Mouse (Mus musculus): ENCODE results near the gene Pwwp2a.

Gene Pwwp2a

DNA sequence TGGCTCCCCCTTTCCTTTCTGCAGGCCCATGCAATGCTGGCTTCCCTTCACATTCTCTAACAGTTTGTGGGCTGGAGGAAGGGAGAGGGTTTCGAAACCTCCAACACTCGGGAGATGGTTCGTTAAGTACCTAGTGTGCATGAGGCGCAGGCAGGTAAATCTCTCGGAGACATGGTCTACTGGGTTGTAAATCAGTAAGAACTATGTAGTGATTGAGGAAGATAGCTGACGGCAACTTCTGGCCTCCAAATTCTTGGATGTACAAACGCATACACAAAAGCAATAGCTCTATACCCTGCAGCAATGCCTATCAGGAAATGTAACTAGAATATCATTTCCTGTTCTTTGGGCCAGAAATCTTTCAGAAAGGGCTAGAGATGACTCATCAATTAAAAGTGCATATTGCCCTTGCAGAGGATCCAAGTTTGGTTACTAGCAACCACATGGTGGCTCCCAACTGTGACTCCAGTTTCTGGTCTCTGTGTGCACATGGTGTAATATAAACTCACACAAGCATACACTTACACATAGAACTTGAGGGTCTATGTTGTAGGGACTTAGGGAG is 47.0 kb downstream of the Pwwp2a start:
- DNase-seq, result no peak

DNA sequence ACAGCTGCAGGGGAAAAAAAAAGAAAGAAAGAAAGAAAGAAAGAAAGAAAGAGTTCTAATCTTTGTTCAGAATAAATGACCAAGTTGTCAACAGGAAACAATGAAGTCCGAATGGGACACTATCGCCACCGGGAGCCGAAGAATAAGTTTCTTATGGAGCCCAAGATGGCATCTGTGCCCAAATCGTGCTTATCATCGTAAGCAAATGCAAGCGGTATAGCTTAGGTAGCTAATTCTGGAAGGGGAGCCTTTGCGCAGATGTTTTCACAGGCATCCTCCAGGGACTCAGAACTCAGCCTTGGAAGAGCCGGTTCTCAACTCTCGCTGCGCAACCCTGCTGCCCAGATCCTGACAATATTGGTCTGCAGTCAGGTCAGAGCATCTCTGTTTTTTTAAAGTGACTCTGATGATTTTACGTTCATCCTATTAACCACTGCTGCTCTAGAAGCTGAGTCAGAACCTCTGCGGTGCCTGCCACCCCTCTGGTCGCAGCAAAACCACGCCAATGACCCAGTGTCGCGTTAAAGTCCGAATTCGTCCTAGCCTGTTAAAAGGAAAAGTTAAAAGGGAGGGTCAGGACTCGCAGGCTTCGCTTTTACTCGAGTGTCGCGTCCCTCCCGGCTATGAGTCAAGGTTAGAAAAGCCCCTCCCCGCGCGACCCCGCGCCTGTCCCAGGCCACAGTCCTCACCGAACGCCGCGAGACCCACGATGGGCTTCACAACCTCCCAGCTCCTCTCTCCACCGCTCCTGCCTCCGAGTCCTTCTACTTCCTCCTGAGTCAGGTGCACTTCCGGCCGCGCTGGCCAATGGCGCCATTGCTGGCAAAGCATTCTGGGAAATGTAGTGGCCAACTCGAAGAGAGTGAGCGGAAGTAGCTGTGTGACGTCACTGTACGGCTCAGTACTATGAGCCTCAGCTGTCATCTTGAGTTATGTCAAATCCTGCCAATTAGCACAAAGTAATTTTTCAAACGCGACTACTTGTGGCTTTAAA is 65.7 kb downstream of the Pwwp2a start, which contains the start of gene Ttc1:
TSS of gene Ttc1 (minus strand) at position 776 of the 994 bp plus-strand sequence.
- peak; percentile 97 for DNase-seq

DNA sequence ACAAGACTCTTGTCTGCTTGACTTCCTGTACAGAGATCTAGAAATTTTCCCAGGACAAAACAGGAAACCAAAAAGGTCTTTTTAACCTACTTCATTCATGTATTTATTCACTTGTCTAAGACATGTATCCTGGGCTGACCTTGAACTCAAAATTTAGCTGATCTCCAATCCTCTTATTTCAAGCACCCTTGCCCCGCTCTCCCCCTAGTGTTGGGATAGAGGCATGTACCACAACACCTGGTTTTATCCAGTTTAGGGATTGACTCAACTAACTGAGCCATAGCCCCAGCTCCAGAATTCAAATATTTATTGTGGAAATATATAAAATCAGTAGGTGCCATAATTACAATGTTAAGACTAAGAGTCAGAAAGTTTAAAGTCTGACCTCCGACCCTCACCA is 69.7 kb downstream of the Pwwp2a start:
- no peak for DNase-seq

DNA sequence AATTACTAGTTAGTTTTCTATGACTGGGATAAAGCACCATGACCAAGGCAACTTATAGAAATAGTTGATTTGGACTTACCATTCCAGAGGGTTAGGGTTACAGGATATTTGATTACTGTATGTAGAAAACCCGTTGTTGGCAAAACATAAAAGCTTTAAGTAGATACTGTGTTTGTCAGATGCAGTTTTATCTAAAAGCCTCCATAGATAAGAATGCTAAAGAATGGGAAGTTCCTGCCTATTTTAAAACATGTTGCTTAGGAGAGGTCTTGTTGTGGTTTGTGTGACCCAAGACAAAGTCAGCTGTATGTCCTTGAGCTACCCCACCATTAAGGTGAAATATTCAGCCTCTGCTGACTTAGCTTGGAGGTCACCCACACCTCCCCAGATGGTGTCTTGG is 72.8 kb downstream of the Pwwp2a start:
- no peak for DNase-seq

DNA sequence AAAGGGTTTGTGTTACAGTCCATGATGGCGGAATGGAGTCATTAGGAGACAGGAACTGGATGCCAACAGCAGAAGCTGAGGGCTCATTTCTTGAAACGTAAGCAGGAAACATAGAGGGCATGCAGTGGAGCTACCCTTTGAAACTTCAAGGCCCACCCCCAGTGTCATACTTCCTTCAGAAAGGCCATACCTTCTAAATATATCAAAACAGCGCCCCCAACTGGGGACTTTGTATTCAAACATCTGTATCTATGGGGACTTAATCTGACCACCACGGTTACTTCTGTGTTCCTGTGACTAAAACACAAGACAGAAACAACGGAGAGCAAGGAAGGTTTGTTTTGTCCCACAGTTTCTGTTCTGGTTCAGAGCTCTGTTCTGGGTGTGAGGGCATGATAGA is 73.6 kb downstream of the Pwwp2a start:
- DNase-seq, result no peak

DNA sequence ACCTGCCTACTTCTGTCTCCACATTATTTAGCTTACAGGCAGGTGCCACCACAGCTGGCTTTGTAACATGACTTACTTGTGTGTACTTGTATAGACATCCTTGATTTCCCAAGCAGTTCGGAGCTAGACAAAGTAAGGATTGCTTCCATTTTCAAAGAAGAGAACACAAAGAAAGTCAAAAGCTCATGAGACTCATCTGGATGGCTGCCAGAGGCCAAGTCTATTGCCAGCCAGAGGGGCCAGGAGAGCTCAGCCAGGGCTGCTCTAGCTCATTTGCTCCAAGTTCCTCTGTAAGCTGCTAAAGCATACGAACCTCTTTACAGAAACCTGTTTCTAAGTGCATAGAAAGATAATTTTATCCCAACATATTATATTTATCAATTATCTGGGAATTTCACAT is 76.6 kb downstream of the Pwwp2a start:
- DNase-seq, result no peak

DNA sequence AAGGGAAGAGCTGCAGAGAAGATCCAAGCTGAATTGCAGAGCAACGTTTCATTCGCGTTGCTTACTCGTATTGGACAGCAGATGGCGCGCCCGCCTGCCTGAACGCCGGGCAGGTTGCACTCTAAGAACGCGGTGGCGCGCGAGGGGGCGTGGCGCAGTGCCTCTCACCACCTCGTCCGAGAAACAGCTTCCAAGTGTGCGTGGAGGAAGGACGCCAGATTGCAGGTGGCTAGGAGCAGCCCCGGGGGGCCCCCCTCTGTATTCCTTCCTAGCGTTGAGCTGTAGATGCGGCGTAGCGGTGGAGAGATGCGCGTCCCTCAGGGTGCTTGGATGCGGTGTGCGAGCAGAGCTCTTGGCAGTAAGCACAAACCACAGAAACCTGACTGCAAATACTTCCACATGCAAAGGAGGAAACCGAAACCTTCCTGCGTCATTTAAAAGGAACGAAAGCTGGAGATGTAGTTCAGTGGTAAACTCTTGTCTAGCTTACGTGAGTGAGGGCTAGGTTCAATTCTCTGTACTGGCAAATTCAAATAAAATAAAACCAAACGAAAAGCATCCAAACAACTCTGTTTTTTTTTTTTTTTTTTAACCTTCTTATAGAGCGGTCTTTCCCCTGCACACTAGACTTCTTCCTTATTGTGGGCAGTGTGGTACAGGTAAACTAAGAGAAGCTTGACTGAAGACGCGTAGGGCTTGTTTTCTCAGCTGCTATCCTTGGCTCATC is 85.3 kb downstream of the Pwwp2a start:
- DNase-seq, result peak; percentile 80

DNA sequence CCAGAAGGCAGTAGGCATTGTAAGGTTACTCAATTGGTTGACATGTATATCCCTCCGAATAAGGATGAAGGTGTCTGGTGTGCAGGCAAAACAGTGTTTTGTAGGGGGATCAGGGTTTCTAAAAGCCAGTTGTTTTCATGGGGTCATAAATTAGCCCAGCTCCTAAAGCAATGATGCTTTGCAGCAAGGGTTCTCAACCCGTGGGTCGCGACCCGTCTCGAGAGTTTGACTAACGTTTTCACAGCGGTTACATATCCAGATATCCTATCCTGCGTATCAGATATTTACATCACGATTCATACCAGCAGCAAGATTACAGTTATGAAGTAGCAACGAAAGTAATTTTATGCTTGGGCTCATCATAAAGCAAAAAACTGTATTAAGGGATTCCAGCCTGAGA is 86.0 kb downstream of the Pwwp2a start:
- no peak for DNase-seq

DNA sequence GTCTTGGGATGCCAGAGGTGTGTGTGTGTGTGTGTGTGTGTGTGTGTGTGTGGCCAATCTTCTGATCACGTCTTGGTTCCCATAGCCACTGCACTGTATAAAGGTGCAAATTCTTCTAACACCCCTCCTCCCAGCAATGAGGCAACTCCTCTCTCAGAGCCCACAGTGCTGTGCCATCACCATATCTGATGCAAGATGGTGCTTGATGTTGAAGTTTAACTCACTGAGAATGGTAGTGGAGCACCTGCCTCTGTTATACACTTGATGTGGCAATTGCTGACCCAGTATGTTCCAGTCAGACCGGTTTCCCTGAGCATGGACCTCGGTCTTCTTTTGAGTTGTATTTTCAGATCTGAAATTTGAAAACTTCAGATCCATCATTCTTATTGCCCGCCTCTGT is 88.3 kb downstream of the Pwwp2a start:
- DNase-seq, result no peak

Measured in right cerebral cortex, postnatal 14 days (tissue).